Mouse (Mus musculus) embryonic facial prominence, embryonic 12.5 days (tissue): ENCODE results near the gene Isoc2a. TPM values are rescaled to one million over a fixed set of nuclear protein-coding genes. Genes with fewer than 3 reads are reported as not detected.

ENCODE experiments used
- ATAC-seq: fragments of 200-750 bp; cut with Nextera tagmentation; 2 replicates; pipeline ENCODE4 v1.8.0; 2017; ENCODE audit not compliant: insufficient number of reproducible peaks, insufficient read depth, low FRiP score, low TSS enrichment
- H3K27ac ChIP-seq: fragments of 300-500 bp; sonication (generic); 2 replicates; pipeline ENCODE4 v1.5.1; 2016; ENCODE audit warnings: mild to moderate bottlenecking
- H3K27me3 ChIP-seq: fragments of 300-500 bp; sonication (generic); 2 replicates; pipeline ENCODE4 v1.6.1; 2016; ENCODE audit warnings: mild to moderate bottlenecking, moderate library complexity
- H3K36me3 ChIP-seq: fragments of 300-500 bp; sonication (generic); 2 replicates; pipeline ENCODE4 v1.6.1; 2016; ENCODE audit warnings: mild to moderate bottlenecking
- H3K4me1 ChIP-seq: fragments of 300-500 bp; sonication (generic); 2 replicates; pipeline ENCODE4 v1.6.1; 2016
- H3K4me2 ChIP-seq: fragments of 300-500 bp; sonication (generic); replicated peaks from 2 replicates; pipeline ENCODE4 v1.6.1; 2016; ENCODE audit warnings: mild to moderate bottlenecking, moderate library complexity
- H3K4me3 ChIP-seq: fragments of 300-500 bp; sonication (generic); 2 replicates; pipeline ENCODE4 v1.5.1; 2016; ENCODE audit warnings: mild to moderate bottlenecking
- H3K9ac ChIP-seq: fragments of 300-500 bp; sonication (generic); 2 replicates; pipeline ENCODE4 v1.6.1; 2016; ENCODE audit warnings: mild to moderate bottlenecking, moderate library complexity
- H3K9me3 ChIP-seq: fragments of 300-500 bp; sonication (generic); 2 replicates; pipeline ENCODE4 v1.6.1; 2016; ENCODE audit warnings: mild to moderate bottlenecking, moderate library complexity
- WGBS: fragments of 180-500 bp; shearing (Covaris S2); methylation state at CpG from one replicate; pipeline ENCODE4 v1.1.7; 2016; 5-methylcytosine and 5-hydroxymethylcytosine counted together
- polyA plus RNA-seq: library from polyadenylated mRNA; unstranded; fragments of >200 nt; fragmentation: Nextera tagmentation; extraction: Ambion mirVana; gene quantifications from 2 replicates; pipeline ENCODE4 v1.2.1, GENCODE M21; 2016

Isoc2a gene
- polyA plus RNA-seq, 1 experiment from 2014 or later = 0.93 TPM

DNA sequence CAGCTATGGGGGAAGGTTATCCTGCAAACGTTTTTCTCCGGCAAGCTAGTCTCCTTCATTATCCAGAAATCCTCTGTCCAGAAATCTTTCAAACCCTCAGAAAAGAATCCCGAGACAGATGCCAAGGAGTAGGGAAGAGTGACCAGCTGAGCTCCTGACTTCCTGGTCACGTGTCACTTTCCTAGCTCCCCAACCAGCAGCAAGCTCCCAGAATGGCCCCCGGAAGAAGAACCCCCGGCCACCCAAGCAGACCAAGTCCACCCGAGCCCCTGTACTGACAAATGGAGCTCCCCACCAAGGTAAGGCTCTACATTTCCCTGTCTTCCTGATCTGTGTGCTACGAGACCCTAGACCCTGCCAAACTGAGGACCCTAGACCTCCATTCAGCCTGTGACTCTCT, 50.8 kb downstream of the Isoc2a start:
- Histone ChIP-seq H3K9ac (no peak overlapping the region), H3K4me1 (peaks cover 49% of the 10 kb centered on the region), H3K4me3 (no peak overlapping the region), H3K27me3 (no peaks in the 10 kb centered on the region), H3K4me2 (no peak overlapping the region), H3K27ac (no peak overlapping the region), H3K9me3 (no peaks in the 10 kb centered on the region), H3K36me3 (no peaks in the 10 kb centered on the region)
- ATAC-seq = no peak
- WGBS = 60% methylated on average over 8 of the region's 8 CpGs

DNA sequence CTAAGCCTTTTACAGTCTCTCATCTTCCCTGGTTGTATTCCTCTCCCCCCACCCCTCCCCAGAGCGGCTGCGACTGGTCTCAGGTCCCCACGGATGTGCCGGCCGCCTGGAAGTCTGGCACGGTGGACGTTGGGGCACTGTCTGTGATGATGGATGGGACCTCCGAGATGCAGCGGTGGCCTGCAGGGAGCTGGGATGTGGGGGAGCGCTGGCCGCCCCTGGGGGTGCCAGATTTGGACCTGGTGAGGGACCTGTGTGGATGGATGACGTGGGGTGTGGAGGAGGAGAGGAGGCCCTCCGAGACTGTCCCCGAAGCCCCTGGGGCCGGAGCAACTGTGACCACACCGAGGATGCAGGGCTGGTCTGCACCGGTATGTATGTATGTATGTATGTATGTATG, 51.4 kb downstream of the Isoc2a start:
- Histone ChIP-seq H3K27ac (no peak overlapping the region), H3K9ac (no peak overlapping the region), H3K36me3 (no peaks in the 10 kb centered on the region), H3K4me3 (no peak overlapping the region), H3K9me3 (no peaks in the 10 kb centered on the region), H3K4me2 (no peak overlapping the region), H3K4me1 (peaks cover 43% of the 10 kb centered on the region), H3K27me3 (no peaks in the 10 kb centered on the region)
- WGBS = 83% methylated on average over 17 of the region's 17 CpGs
- no peak for ATAC-seq

DNA sequence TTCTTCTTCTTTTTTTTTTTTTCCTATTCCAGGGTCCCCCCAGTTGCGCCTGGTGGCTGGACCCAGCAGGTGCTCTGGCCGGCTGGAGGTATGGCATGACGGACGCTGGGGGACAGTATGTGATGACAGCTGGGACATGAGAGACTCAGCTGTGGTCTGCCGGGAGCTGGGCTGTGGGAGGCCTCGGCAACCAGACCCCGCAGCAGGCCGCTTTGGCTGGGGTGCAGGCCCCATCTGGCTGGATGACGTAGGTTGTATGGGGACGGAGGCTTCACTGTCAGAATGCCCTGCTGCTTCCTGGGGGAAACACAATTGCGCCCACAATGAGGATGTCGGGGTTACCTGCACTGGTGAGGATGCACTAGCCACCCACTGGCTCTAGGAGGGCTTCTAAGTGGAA, 56.1 kb downstream of the Isoc2a start:
- H3K9ac ChIP-seq = no peak overlapping the region
- H3K9me3 ChIP-seq = peaks cover 7% of the 10 kb centered on the region; the same call in 1 of the 2 replicates
- H3K27me3 ChIP-seq = no peaks in the 10 kb centered on the region
- no peak for ATAC-seq
- H3K27ac ChIP-seq = no peak overlapping the region
- H3K4me1 ChIP-seq = no peaks in the 10 kb centered on the region
- H3K4me3 ChIP-seq = no peak overlapping the region
- WGBS = 76% methylated on average over 12 of the region's 12 CpGs
- no peak overlapping the region for H3K4me2 ChIP-seq
- no peaks in the 10 kb centered on the region for H3K36me3 ChIP-seq

DNA sequence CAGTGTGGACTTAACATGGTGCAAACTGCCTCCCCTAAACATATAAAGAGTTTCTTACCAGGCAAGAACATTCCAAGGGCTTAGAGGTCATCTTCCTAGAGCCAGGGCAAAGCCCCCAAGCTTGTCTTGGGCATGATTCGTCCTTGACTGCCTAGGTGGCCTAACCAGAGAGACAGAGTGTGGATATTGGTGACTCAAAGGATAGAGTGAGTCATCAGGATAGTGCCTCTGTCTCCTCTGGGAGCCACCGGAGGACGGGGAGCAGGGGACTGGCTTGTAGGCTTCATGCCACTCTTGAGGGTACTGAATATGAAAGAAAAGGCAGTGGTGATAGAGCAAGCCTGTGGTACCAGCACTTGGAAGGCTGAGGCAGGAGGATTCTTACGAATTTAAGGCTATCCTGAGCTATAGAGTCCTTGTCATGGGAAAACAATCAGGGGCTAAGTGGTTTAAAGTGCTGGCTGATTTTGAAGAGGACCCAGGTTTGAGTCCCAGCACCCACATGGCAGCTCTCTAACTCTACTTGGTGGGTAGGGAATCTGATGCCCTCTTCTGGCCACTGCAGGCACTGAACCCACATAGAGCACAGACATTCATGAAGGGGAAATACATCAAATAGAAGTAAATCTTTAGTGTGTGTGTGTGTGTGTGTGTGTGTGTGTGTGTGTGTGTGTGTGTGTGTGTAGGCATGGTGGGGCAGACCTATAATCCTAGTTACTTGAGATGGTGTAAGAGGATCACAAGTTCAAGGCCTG, 57.4 kb downstream of the Isoc2a start:
- H3K4me3 ChIP-seq = no peak overlapping the region
- no peaks in the 10 kb centered on the region for H3K36me3 ChIP-seq
- H3K27me3 ChIP-seq = no peaks in the 10 kb centered on the region
- peaks cover 7% of the 10 kb centered on the region; the same call in 1 of the 2 replicates for H3K9me3 ChIP-seq
- no peaks in the 10 kb centered on the region for H3K4me1 ChIP-seq
- H3K9ac ChIP-seq = no peak overlapping the region
- no peak overlapping the region for H3K4me2 ChIP-seq
- ATAC-seq = no peak
- WGBS = 79% methylated on average over 4 of the region's 4 CpGs
- no peak overlapping the region for H3K27ac ChIP-seq

DNA sequence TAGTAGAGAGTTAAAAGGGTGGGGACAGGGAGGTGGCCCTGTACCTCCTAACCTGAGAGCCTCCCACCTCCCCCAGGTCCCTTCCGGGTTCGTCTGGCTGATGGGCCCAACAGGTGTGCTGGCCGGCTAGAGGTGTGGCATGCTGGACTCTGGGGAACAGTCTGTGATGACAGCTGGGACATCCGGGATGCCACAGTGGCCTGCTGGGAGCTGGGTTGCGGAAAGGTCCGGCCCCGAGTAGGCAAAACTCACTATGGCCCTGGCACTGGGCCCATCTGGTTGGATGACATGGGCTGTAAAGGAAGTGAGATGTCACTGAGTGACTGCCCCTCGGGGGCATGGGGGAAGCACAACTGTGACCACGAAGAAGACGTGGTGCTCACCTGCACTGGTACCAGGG, 59.9 kb downstream of the Isoc2a start:
- WGBS = 75% methylated on average over 10 of the region's 10 CpGs
- H3K36me3 ChIP-seq = no peaks in the 10 kb centered on the region
- H3K27ac ChIP-seq = no peak overlapping the region

DNA sequence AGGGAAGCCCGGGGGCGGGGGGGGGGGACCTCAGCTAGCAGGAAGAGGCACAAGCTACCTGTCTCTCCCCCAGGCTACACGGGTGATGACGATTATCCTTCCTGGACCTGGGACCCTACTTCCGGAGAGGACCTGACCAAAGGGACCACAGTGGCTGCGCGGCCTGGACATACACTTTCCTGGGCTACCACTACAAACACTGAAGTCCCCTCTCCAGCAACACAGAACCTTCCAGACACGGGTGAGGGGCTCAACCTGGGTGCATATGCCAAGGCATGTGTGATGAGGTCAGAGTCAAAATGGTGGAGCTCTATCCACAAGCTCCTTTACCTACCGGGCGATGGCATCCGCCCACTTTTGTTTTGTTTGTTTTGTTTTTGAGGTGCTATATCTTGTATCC, 60.4 kb downstream of the Isoc2a start:
- H3K4me1 ChIP-seq = no peaks in the 10 kb centered on the region
- no peak overlapping the region for H3K4me3 ChIP-seq
- H3K9ac ChIP-seq = no peak overlapping the region
- H3K9me3 ChIP-seq = peaks cover 7% of the 10 kb centered on the region; the same call in 1 of the 2 replicates
- H3K4me2 ChIP-seq = no peak overlapping the region
- no peak for ATAC-seq
- H3K27ac ChIP-seq = no peak overlapping the region
- no peaks in the 10 kb centered on the region for H3K36me3 ChIP-seq
- 71% methylated on average over 10 of the region's 11 CpGs for WGBS
- H3K27me3 ChIP-seq = no peaks in the 10 kb centered on the region

More for the DNA sequence above, 59.9 kb downstream of the Isoc2a start:
- no peak overlapping the region for H3K4me3 ChIP-seq
- ATAC-seq = no peak
- no peak overlapping the region for H3K4me2 ChIP-seq
- H3K9ac ChIP-seq = no peak overlapping the region
- no peaks in the 10 kb centered on the region for H3K27me3 ChIP-seq
- peaks cover 7% of the 10 kb centered on the region; the same call in 1 of the 2 replicates for H3K9me3 ChIP-seq
- H3K4me1 ChIP-seq = no peaks in the 10 kb centered on the region

DNA sequence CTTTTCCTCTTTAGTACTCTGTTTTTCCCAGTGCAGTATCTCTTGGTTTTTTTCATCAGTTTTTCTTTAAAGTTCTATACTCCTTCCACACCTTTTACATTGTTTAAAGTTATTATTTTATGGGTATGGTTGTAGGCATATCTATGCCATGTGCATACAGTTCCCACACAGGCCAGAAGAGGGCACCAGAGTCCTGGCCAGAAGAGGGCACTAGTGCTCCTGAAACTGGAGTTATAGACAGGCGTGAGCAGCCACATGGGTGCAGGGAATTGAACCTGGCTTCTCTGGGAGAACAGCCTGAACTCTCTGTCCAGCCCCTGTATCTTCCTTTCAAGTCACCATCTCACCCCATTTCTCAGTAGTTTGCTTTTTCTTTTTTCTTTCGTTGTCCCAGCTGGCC, 61.5 kb downstream of the Isoc2a start:
- Histone ChIP-seq H3K27ac (no peak overlapping the region), H3K36me3 (no peaks in the 10 kb centered on the region), H3K4me2 (no peak overlapping the region), H3K4me3 (no peak overlapping the region), H3K9me3 (peaks cover 7% of the 10 kb centered on the region; the same call in 1 of the 2 replicates), H3K27me3 (no peaks in the 10 kb centered on the region), H3K9ac (no peak overlapping the region), H3K4me1 (no peaks in the 10 kb centered on the region)
- no peak for ATAC-seq
- WGBS = 38% methylated on average over 2 of the region's 2 CpGs

DNA sequence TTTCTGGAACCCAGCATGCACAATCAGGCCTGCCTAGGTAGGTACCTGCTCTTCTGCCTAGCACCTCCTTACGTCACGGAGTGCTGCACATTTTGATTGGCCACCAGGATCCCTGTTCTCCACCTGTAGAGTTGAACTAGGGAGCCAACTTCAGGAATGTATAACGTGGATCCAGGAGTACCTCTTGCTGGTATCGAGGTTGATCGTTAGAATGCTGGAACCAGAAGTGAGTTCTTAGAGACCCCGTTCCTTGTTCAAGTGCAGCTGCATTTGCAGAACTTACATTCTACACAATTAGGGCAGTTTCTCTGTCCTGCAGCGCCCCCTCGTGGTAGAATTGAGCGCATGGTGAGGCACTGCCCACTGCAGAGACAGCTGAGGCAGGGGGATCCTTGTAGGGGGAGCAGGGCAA, 63.1 kb downstream of the Isoc2a start:
- Histone ChIP-seq H3K4me1 (no peaks in the 10 kb centered on the region), H3K4me3 (no peak overlapping the region), H3K36me3 (no peaks in the 10 kb centered on the region), H3K27me3 (no peaks in the 10 kb centered on the region), H3K27ac (no peak overlapping the region), H3K9me3 (no peaks in the 10 kb centered on the region), H3K9ac (no peak overlapping the region), H3K4me2 (no peak overlapping the region)
- ATAC-seq = no peak
- 22% methylated on average over 9 of the region's 9 CpGs for WGBS

DNA sequence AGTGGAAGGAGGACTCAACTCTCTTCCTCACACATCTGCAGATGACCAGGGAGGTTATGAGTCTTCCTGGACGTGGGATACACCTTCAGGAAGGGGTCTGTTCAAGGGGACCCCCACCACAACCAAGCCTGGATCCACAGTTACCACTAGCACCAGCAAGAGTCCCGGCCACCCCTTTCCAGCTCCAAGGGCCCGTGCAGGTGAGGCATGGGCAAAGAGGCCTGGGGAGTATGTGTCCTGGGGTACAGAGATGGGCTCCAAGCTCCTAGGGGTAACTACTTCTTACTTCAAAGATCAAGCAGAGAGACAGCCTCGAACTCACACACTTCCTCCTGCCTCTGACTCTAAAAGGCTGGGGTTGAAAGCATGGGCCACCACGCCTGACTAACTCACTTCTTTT, 65.7 kb downstream of the Isoc2a start:
- ATAC-seq = no peak
- WGBS = 58% methylated on average over 5 of the region's 5 CpGs
- peaks cover 1% of the 10 kb centered on the region; the same call in 1 of the 2 replicates for H3K4me1 ChIP-seq
- no peaks in the 10 kb centered on the region for H3K36me3 ChIP-seq
- H3K4me3 ChIP-seq = no peak overlapping the region
- no peak overlapping the region for H3K27ac ChIP-seq
- H3K9me3 ChIP-seq = no peaks in the 10 kb centered on the region
- no peaks in the 10 kb centered on the region for H3K27me3 ChIP-seq
- no peak overlapping the region for H3K9ac ChIP-seq
- H3K4me2 ChIP-seq = no peak overlapping the region

DNA sequence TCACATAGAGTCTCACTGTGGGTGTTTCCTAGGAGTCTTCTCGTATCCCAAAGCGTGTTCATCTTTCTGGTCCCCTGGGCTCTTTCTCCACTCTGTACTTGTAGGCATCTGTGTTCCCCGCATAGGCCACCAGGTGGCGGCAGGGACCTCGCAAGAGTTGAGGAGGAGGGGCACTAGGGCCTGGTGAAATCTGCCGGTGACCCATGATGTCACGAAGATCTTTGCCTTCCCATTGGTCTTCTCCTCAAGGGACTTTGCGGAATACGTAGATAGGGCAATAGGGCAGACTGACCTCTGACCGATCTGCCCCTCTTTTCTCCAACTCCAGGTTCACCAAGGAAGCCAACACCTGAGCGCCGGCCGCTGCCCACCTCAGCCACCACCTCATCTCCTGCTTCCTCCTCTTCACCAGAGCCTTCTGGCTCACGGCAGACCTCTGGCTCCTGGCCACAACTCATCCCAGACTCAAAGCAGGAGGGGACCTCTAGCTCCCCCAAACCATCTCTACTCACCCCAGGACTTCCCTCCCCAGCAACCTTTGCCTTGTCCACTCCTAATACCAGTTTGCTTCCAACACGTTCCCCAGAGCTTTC, 66.4 kb downstream of the Isoc2a start:
- Histone ChIP-seq H3K4me3 (peak overlapping the region; percentile 23), H3K4me1 (peaks cover 3% of the 10 kb centered on the region; the same call in 1 of the 2 replicates), H3K27me3 (no peaks in the 10 kb centered on the region), H3K9ac (0 out of 2 replicates have a peak overlapping the region, but pooled peaks have one; percentile 19), H3K36me3 (no peaks in the 10 kb centered on the region), H3K27ac (no peak overlapping the region), H3K4me2 (peak overlapping the region; percentile 39), H3K9me3 (no peaks in the 10 kb centered on the region)
- 22% methylated on average over 15 of the region's 15 CpGs for WGBS
- ATAC-seq = no peak
